Mouse (Mus musculus) right cerebral cortex, postnatal 10 days (tissue): ENCODE data around the gene Srp54c.
A peak's percentile ranks its signal among the peaks of the same experiment; 100 is the strongest.
"Not testable (repeated sequence)": the region's sequence is repeated elsewhere in the genome, so short reads cannot be mapped to it uniquely, and the experiment has no call there.

Experiments
- DNase-seq, 2 experiments: peaks; one replicate each; pipeline ENCODE4 v3.0.0; 2021; ENCODE audit warnings: low spot score in 2 of 2

Srp54c gene

GRCm38 (mm10) chr12:55229626-55230519, at the start of gene Srp54c:
TSS of gene Srp54c (plus strand) at chr12:55230168.
- not testable (repeated sequence) for DNase-seq

DNA sequence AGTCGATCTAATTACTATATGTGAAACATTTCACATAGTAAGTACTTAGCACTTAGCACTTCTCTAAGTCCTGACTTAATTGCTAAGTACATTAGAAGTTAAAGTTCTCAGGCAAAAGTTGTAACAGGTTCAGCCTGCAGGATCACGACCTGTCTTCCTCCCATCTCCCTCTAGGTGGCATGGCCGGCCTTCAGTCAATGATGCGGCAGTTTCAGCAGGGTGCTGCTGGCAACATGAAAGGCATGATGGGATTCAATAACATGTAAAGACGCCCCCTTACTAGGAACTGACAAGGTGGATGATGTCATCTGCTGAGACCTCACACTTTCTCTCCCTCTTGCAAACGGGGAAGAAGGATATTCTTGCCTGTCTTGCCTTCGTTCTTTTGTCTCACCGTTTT, 42.3 kb upstream of the Srp54c start:
- not testable (repeated sequence) for DNase-seq

DNA sequence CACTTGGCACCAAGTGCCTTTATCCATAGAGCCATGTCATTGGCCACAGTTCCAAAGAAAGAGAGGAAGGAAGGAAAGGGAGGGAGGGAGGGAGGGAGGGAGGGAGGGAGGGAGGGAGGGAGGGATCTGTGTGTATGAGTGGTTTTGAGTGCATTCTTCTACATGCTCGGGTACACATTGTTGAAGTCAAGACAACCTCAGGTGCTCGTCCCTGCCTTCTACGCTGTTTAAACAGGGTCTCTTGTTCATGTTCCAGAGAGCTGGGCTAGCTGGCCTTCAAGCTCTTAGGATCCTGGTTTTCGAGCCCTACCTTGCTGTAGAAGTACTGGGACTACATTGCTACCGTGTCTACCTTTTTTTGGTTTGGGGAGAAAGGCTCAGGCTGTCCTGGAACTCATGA, 40.8 kb upstream of the Srp54c start:
- DNase-seq, result not testable (repeated sequence)

- not testable (repeated sequence) for DNase-seq
Observed at GRCm38 (mm10) chr12:55199306-55199705, 30.7 kb upstream of the Srp54c start, which contains the start of gene 1700047I17Rik2. TSS of gene 1700047I17Rik2 (plus strand) at chr12:55199592.

GRCm38 (mm10) chr12:55199799-55200198, 30.2 kb upstream of the Srp54c start:
- not testable (repeated sequence) for DNase-seq

DNA sequence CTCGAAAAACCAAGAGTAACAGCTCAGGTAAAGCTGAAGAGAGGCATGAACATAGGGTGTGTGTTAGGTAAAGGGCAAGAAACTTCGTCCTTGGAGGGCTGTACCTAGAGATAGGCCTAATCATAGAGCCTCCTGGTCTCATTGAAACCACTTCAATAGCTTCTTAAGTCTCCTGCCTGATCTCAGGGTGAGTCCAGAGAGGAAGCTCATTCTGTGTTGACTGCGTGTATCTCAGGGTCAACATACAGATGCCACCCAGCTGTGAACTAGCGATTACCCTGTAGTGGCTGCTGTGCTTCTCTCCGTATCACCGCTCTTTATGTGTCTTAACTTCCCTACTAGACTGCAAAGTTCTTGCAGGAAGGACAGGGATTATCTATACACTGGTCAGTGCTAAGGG, 17.0 kb upstream of the Srp54c start:
- DNase-seq, result not testable (repeated sequence)

DNA sequence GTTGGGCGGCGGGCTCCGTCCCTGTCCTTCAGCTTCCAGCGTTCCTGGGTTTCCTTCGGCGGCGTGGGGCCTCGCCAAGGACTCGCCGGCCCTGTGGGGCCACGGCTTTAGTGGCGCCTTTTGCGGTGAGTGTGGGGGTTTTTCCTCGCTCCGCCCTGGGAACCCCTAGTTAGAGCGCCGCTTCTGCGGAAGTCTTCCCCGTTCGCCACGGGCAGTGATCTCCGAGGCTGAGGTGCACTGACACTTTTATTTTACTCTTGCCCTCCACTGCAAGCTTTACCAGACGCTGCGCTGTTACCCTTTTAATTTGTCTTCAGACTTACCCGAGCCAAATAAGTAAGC, 523 bp downstream of the Srp54c start:
- DNase-seq, result not testable (repeated sequence)

GRCm38 (mm10) chr12:55242243-55242642, 12.3 kb downstream of the Srp54c start:
- not testable (repeated sequence) for DNase-seq

GRCm38 (mm10) chr12:55261950-55262349, 32.0 kb downstream of the Srp54c start:
- DNase-seq, result not testable (repeated sequence)

DNA sequence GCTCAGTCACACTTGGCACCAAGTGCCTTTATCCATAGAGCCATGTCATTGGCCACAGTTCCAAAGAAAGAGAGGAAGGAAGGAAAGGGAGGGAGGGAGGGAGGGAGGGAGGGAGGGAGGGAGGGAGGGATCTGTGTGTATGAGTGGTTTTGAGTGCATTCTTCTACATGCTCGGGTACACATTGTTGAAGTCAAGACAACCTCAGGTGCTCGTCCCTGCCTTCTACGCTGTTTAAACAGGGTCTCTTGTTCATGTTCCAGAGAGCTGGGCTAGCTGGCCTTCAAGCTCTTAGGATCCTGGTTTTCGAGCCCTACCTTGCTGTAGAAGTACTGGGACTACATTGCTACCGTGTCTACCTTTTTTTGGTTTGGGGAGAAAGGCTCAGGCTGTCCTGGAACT, 33.4 kb downstream of the Srp54c start:
- not testable (repeated sequence) for DNase-seq

GRCm38 (mm10) chr12:55272243-55272642, 42.3 kb downstream of the Srp54c start:
- no peak for DNase-seq

- DNase-seq, result not testable (repeated sequence)
Observed at GRCm38 (mm10) chr12:55277583-55277982, 47.6 kb downstream of the Srp54c start.

- DNase-seq, result no peak
Observed at GRCm38 (mm10) chr12:55298112-55298511, 68.1 kb downstream of the Srp54c start.

- no peak for DNase-seq
Observed at GRCm38 (mm10) chr12:55299336-55299735, 69.4 kb downstream of the Srp54c start, which contains the start of gene 1110008L16Rik. TSS of gene 1110008L16Rik (plus strand) at chr12:55299577.

- no peak for DNase-seq
Observed at GRCm38 (mm10) chr12:55300820-55301351, 70.9 kb downstream of the Srp54c start.

DNA sequence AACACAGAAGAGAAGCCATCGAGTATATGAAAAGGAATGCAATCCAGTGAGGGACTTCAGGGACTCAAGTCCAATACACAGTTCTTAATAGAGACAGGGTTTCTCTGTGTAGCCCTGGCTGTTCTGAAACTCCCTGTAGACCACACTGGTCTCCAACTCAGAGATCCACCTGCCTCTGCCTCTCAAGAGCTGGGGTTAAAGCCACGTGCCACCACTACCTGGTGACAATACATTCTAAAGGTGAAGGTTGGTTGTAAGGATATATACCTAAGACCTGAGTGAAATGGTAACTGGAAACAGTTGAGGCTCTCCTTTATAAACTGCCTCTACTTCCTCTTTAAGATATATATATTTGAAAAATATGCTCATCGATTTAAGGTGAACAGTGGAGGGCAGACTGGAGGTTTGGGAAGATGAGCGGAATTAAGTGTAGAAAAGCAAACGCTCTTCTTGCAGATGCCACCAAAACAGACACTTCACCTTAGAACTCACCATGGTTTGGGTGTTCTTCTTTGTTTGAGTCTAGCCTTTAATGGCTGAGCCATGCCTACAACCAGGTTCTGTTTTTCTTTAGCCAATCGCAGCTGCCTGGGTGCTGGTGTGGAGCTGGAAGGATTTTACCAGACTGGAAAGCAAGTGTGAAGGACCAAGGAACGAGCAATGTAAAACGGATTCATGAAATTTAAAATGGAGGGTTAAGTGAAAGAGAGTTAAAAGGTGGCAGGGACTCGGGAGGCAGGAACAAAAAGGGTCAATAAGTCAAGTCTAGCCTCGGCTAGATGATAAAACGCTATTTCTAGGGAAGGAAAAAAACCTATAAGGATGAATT, 71.7 kb downstream of the Srp54c start:
- no peak for DNase-seq

- peak; percentile 94 to 96 for DNase-seq
Observed at GRCm38 (mm10) chr12:55302485-55303441, 72.8 kb downstream of the Srp54c start, which contains the start of gene Ppp2r3c. TSS of gene Ppp2r3c (minus strand) at chr12:55302998.

- DNase-seq, result no peak
Observed at GRCm38 (mm10) chr12:55306371-55306770, 76.4 kb downstream of the Srp54c start.

- no peak for DNase-seq
Observed at GRCm38 (mm10) chr12:55307566-55307965, 77.6 kb downstream of the Srp54c start.

DNA sequence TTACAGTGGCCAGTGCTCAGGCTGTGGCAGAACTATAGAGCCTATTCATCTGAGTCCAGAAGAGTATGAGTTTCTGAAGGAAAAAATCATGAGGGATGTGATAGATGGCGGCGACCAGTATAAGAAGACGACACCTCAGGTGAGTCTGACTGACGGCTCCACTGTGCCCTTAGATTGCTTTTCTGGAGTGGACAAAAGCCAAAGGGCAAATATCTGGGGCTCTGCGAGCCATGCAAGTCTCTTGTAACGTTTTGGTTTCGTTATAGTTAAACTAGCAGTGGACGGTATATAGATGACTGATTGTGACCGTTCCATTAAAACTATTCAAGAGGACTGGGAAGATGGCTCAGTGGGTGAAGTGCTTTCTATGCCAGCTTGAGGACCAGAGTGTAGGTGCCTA, 78.8 kb downstream of the Srp54c start:
- no peak for DNase-seq

DNA sequence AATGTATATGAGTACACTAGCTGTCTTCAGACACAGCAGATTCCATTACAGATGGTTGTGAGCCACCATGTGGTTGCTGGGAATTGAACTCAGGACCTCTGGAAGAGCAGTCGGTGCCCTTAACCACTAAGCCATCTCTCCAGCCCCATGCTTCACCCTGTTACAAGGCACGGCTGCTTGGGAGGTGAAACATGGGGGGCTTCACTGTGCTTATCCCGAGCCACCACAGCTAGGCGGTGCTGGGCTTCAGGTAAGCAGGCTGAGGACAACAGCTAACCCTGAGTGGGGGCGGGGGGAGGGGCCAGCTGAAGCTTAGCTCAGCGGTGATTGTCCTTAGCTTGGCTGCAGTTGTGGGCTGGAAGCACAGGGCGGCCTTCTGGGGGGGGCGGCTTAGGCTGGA, 79.5 kb downstream of the Srp54c start:
- no peak for DNase-seq
